Mouse (Mus musculus) spleen, adult 2 months (tissue): ENCODE results near the gene Shld1. TPM values are rescaled to one million over a fixed set of nuclear protein-coding genes. Genes with fewer than 3 reads are reported as not detected.

Experiments used
- DNase-seq, 2 experiments: peaks; one replicate each; pipeline versions ENCODE4 v3.0.0 to v3.0.0-alpha.2; 2012 to 2021; ENCODE audit warnings: low spot score in 2 of 2, low read depth in 1 of 2
- H3K27ac ChIP-seq: fragments of 200-500 bp; 2 replicates; pipeline ENCODE4 v1.5.1; 2012; ENCODE audit warnings: low read length, inconsistent platforms; ENCODE audit not compliant: insufficient read depth
- H3K27me3 ChIP-seq: fragments of 200-500 bp; 2 replicates; pipeline ENCODE4 v1.6.1; 2012; ENCODE audit warnings: mild to moderate bottlenecking, moderate library complexity, low read length, inconsistent platforms; ENCODE audit not compliant: control insufficient read depth, insufficient read depth
- H3K36me3 ChIP-seq: fragments of 200-500 bp; 2 replicates; pipeline ENCODE4 v1.6.1; 2012; ENCODE audit warnings: mild to moderate bottlenecking, low read length, inconsistent platforms; ENCODE audit not compliant: control insufficient read depth, insufficient read depth
- H3K4me1 ChIP-seq: fragments of 200-500 bp; 2 replicates; pipeline ENCODE4 v1.6.1; 2011; ENCODE audit warnings: inconsistent platforms; ENCODE audit not compliant: control insufficient read depth, insufficient read depth, insufficient read length
- H3K4me3 ChIP-seq: fragments of 200-500 bp; 2 replicates; pipeline ENCODE4 v1.5.1; 2011; ENCODE audit warnings: mild to moderate bottlenecking, inconsistent platforms; ENCODE audit not compliant: insufficient read depth, insufficient read length; ENCODE audit errors: extremely low read depth
- CTCF ChIP-seq: fragments of 200-500 bp; IDR thresholded peaks from 2 replicates; pipeline ENCODE4 v1.5.1; 2011; ENCODE audit warnings: mild to moderate bottlenecking, inconsistent platforms; ENCODE audit not compliant: insufficient read depth, insufficient read length, insufficient replicate concordance; ENCODE audit errors: extremely low read depth
- POLR2A ChIP-seq: fragments of 200-500 bp; IDR thresholded peaks from 2 replicates; pipeline ENCODE4 v1.6.1; 2011; ENCODE audit warnings: low read depth, low read length, inconsistent platforms
- WGBS: fragments of 180-500 bp; shearing (Covaris S2); methylation state at CpG from one replicate; pipeline ENCODE4 v1.1.7; 2018; 5-methylcytosine and 5-hydroxymethylcytosine counted together
- polyA plus RNA-seq: library from polyadenylated mRNA; depleted of rRNA; stranded (reverse); fragments of >200 nt; gene quantifications from 2 replicates; pipeline ENCODE4 v1.2.3, GENCODE M21; 2012

Shld1 gene
- polyA plus RNA-seq, 1 experiment: 12.7 TPM

GRCm38 (mm10) chr2:132733603-132734573, 47.2 kb downstream of the Shld1 start:
- 91% methylated on average over 10 of the region's 10 CpGs for WGBS
- no peak for DNase-seq
- Histone ChIP-seq H3K36me3 (no peaks in the 10 kb centered on the region), H3K4me3 (no peak overlapping the region), H3K27me3 (no peaks in the 10 kb centered on the region), H3K4me1 (no peaks in the 10 kb centered on the region), H3K27ac (no peak overlapping the region)
- TF ChIP-seq CTCF (no peak), POLR2A (no peak)

GRCm38 (mm10) chr2:132738816-132739432, 52.2 kb downstream of the Shld1 start:
- 68% methylated on average over 2 of the region's 2 CpGs for WGBS
- no peak overlapping the region for H3K27ac ChIP-seq
- TF ChIP-seq POLR2A (no peak), CTCF (no peak)
- H3K36me3 ChIP-seq: no peaks in the 10 kb centered on the region
- H3K27me3 ChIP-seq: no peaks in the 10 kb centered on the region
- DNase-seq: no peak
- H3K4me1 ChIP-seq: no peaks in the 10 kb centered on the region
- no peak overlapping the region for H3K4me3 ChIP-seq

- WGBS: 91% methylated on average over 8 of the region's 8 CpGs
- TF ChIP-seq POLR2A (no peak), CTCF (no peak)
- H3K36me3 ChIP-seq: no peaks in the 10 kb centered on the region
- no peaks in the 10 kb centered on the region for H3K4me1 ChIP-seq
- no peak overlapping the region for H3K27ac ChIP-seq
- H3K27me3 ChIP-seq: no peaks in the 10 kb centered on the region
- DNase-seq: no peak
- H3K4me3 ChIP-seq: no peak overlapping the region
Measured at GRCm38 (mm10) chr2:132741862-132742347, 55.2 kb downstream of the Shld1 start.

- Histone ChIP-seq H3K27me3 (no peaks in the 10 kb centered on the region), H3K36me3 (no peaks in the 10 kb centered on the region), H3K4me1 (no peaks in the 10 kb centered on the region), H3K4me3 (no peak overlapping the region), H3K27ac (no peak overlapping the region)
- WGBS: 94% methylated on average over 5 of the region's 5 CpGs
- DNase-seq: no peak
- no peak for TF ChIP-seq POLR2A
- TF ChIP-seq CTCF: no peak
Measured at GRCm38 (mm10) chr2:132744866-132745265, 58.1 kb downstream of the Shld1 start.

GRCm38 (mm10) chr2:132746108-132746507, 59.4 kb downstream of the Shld1 start:
- DNase-seq: no peak
- Histone ChIP-seq H3K27ac (no peak overlapping the region), H3K27me3 (no peaks in the 10 kb centered on the region), H3K4me1 (no peaks in the 10 kb centered on the region), H3K36me3 (no peaks in the 10 kb centered on the region), H3K4me3 (no peak overlapping the region)
- no peak for TF ChIP-seq CTCF
- no peak for TF ChIP-seq POLR2A
- WGBS: 81% methylated on average over 3 of the region's 3 CpGs

GRCm38 (mm10) chr2:132750726-132751125, 64.0 kb downstream of the Shld1 start:
- Histone ChIP-seq H3K36me3 (peaks cover 1% of the 10 kb centered on the region; the same call in 1 of the 2 replicates), H3K4me1 (peaks cover 2% of the 10 kb centered on the region; the same call in 1 of the 2 replicates), H3K4me3 (no peak overlapping the region), H3K27me3 (no peaks in the 10 kb centered on the region), H3K27ac (no peak overlapping the region)
- DNase-seq: no peak
- TF ChIP-seq CTCF (no peak), POLR2A (no peak)
